Mouse (Mus musculus) embryonic facial prominence, embryonic 13.5 days (tissue): ENCODE measurements around the gene Ercc6l2. TPM values are rescaled to one million over a fixed set of nuclear protein-coding genes. Genes with fewer than 3 reads are reported as not detected.
A peak's percentile ranks its signal among the peaks of the same experiment; 100 is the strongest.
"Not testable (repeated sequence)": the region's sequence is repeated elsewhere in the genome, so short reads cannot be mapped to it uniquely, and the experiment has no call there.

Experiments used
- ATAC-seq: fragments of 200-750 bp; cut with Nextera tagmentation; 2 replicates; pipeline ENCODE4 v1.8.0; 2017; ENCODE audit warnings: low read depth; ENCODE audit not compliant: insufficient number of reproducible peaks, insufficient read depth, low FRiP score, low TSS enrichment
- H3K27ac ChIP-seq: fragments of 300-500 bp; sonication (generic); 2 replicates; pipeline ENCODE4 v1.5.1; 2015; ENCODE audit warnings: moderate library complexity, mild to moderate bottlenecking, inconsistent platforms
- H3K27me3 ChIP-seq: fragments of 300-500 bp; sonication (generic); 2 replicates; pipeline ENCODE4 v1.6.1; 2015; ENCODE audit warnings: mild to moderate bottlenecking, inconsistent platforms
- H3K36me3 ChIP-seq: fragments of 300-500 bp; sonication (generic); 2 replicates; pipeline ENCODE4 v1.6.1; 2015; ENCODE audit warnings: mild to moderate bottlenecking, inconsistent platforms
- H3K4me1 ChIP-seq: fragments of 300-500 bp; sonication (generic); 2 replicates; pipeline ENCODE4 v1.6.1; 2015; ENCODE audit warnings: inconsistent platforms
- H3K4me2 ChIP-seq: fragments of 300-500 bp; sonication (generic); 2 replicates; pipeline ENCODE4 v1.6.1; 2015; ENCODE audit warnings: moderate library complexity, mild to moderate bottlenecking, inconsistent platforms
- H3K4me3 ChIP-seq: fragments of 300-500 bp; sonication (generic); 2 replicates; pipeline ENCODE4 v1.5.1; 2015; ENCODE audit warnings: mild to moderate bottlenecking, inconsistent platforms
- H3K9ac ChIP-seq: fragments of 300-500 bp; sonication (generic); 2 replicates; pipeline ENCODE4 v1.6.1; 2015; ENCODE audit warnings: mild to moderate bottlenecking, inconsistent platforms
- H3K9me3 ChIP-seq: fragments of 300-500 bp; sonication (generic); 2 replicates; pipeline ENCODE4 v1.6.1; 2016; ENCODE audit warnings: inconsistent platforms
- WGBS: fragments of 180-500 bp; shearing (Covaris S2); methylation state at CpG from one replicate; pipeline ENCODE4 v1.1.7; 2015; ENCODE audit warnings: mixed read lengths; 5-methylcytosine and 5-hydroxymethylcytosine counted together
- polyA plus RNA-seq: library from polyadenylated mRNA; unstranded; fragments of >200 nt; fragmentation: Nextera tagmentation; extraction: Ambion mirVana; gene quantifications from 2 replicates; pipeline ENCODE4 v1.2.1, GENCODE M21; 2015

The Ercc6l2 gene
- polyA plus RNA-seq, 1 experiment from 2014 or later, result 28.9 TPM

DNA sequence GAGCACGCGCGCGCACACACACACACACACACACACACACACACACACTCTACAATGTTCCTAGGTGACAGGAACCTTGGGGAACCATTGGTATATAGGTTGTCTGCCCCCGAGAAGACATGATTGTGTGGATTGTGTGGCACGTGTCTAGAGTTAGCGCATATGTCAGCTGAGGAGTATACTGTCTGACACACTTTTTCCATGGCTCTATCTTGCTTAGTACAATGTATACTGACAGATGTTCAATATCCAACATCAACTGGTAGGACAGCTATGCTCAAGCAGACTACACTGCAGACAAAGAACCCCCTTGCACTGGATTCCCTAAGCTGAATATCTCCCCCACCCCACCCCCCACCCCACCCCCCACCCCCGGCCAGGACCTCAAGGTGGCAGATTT is 101.5 kb downstream of the Ercc6l2 start:
- Histone ChIP-seq H3K27ac (peak overlapping the region; percentile 96), H3K4me2 (no peak overlapping the region), H3K4me3 (no peak overlapping the region), H3K9me3 (peaks cover 2% of the 10 kb centered on the region; the same call in 1 of the 2 replicates), H3K27me3 (no peaks in the 10 kb centered on the region), H3K9ac (no peak overlapping the region), H3K4me1 (peaks cover 55% of the 10 kb centered on the region), H3K36me3 (no peaks in the 10 kb centered on the region)
- 93% methylated on average over 8 of the region's 8 CpGs for WGBS
- ATAC-seq, result no peak

DNA sequence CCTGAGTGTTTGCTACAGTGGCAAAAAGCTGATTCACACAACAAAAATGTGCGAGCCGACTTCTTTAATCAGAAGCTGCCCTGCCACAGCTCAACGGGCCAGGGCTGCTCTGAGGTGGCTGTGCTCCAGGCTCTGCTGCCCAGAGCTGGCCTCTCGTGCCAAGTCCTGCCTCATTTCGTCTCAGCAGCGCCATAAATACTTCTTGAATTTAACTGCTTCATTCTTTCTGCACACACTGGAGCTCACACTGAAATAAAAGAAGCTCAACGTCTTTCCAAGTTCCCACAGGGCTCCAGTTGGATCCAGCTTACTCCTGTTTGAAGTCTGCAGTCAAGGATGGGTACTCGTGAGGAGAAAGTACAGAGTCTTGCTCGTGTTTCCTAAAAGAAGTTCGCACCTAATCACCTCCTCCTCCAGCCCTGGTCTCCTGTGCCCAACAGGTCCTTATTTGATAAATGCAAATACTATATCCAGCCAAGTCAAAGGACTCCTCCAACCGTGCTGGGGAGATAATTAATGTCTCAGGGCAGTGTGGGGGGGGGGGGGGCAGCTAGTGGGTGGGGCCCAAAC is 102.2 kb downstream of the Ercc6l2 start:
- no peak overlapping the region for H3K9ac ChIP-seq
- H3K27me3 ChIP-seq, result no peaks in the 10 kb centered on the region
- peak; percentile 67 for ATAC-seq
- no peak overlapping the region for H3K4me3 ChIP-seq
- peaks cover 8% of the 10 kb centered on the region; the same call in 1 of the 2 replicates for H3K9me3 ChIP-seq
- peak overlapping the region; percentile 96 for H3K27ac ChIP-seq
- WGBS, result 22% methylated on average over 11 of the region's 11 CpGs
- H3K4me1 ChIP-seq, result peaks cover 48% of the 10 kb centered on the region
- H3K36me3 ChIP-seq, result no peaks in the 10 kb centered on the region
- peak overlapping the region; percentile 50; the same call in 1 of the 2 replicates for H3K4me2 ChIP-seq

DNA sequence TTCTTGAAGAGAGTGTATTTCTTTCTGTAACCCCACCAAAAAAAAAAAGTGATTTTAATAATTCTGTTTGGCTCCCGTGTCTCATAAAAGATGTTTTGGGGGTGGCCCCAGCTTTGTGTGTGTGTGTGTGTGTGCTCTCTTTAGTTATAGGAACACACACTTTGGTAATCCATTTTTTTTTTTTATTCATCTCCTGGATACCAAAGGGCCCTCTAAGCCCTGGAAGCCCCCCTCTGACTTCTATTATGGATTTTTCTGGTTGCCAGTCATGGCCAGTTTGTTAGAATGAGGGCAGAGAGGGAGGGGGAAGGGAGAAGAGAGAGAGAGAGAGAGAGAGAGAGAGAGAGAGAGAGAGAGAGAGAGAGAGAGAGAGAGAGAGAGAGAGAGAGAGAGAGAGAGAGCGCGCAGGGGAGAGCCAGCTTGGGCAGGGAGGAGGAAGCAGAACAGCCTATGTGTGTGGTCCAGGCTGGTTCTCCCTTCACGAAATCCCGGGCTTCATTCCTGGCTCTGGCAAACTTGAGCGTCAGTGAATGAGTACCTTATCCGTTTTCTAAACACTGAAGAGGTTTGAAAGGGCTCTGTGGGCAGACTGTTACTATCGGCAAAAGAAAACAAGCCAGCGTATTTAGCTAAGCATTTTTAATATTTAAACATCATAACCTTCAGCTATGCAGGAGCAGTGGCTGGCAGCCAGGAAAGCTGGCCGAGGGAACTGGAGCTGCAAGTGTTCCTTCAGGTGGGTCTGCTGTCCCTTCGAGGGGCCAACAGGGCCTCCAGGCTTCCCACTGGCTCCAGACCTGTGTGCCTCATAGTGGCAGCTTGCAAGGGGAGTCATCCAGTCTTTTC is 103.0 kb downstream of the Ercc6l2 start:
- Histone ChIP-seq H3K4me3 (peak overlapping the region; percentile 0; the same call in 1 of the 2 replicates), H3K27ac (peak overlapping the region; percentile 96), H3K9ac (peak overlapping the region; percentile 36; the same call in 1 of the 2 replicates), H3K4me1 (peaks cover 48% of the 10 kb centered on the region), H3K9me3 (peaks cover 8% of the 10 kb centered on the region; the same call in 1 of the 2 replicates), H3K27me3 (no peaks in the 10 kb centered on the region), H3K4me2 (peak overlapping the region; percentile 50), H3K36me3 (no peaks in the 10 kb centered on the region)
- WGBS, result 5% methylated on average over 11 of the region's 11 CpGs
- ATAC-seq, result peak; percentile 73

DNA sequence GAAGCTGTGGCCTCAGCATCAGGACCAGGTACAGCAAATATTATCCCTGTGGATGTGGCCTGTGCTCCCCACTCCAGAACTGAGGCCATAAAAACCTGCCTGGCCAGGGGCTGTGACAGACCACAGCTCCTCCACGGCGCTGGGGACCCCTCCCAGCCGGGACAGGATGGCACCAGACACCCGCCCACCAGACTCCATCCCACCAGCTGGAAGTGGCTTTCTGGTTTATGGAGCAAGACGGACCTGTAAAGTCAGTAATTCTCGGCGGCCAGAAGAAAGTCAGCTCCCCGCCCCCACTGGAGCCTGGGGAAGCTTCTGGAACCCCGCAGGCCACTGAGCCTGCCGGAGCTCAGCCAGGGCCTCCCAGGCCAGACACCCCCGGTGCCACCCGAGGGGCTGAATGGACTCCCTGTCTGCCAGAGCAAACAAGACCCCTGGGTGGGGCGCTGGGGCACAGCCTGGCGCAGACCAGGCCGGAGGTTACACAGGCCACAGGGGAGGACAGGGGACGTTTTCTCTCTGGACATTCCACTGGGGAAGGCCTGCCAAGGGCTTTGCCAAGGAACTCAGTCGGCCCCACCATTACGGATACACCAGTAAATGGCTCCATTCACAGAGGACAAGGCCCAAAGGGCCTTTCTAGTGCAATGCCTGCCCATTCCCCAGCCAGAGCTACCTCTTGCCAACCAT is 103.8 kb downstream of the Ercc6l2 start:
- 32% methylated on average over 18 of the region's 18 CpGs for WGBS
- Histone ChIP-seq H3K4me2 (peak overlapping the region; percentile 50), H3K4me1 (peaks cover 48% of the 10 kb centered on the region), H3K9me3 (peaks cover 8% of the 10 kb centered on the region; the same call in 1 of the 2 replicates), H3K27ac (peak overlapping the region; percentile 96), H3K27me3 (no peaks in the 10 kb centered on the region), H3K9ac (peak overlapping the region; percentile 36; the same call in 1 of the 2 replicates), H3K36me3 (no peaks in the 10 kb centered on the region), H3K4me3 (peak overlapping the region; percentile 0; the same call in 1 of the 2 replicates)
- ATAC-seq, result peak; percentile 54

DNA sequence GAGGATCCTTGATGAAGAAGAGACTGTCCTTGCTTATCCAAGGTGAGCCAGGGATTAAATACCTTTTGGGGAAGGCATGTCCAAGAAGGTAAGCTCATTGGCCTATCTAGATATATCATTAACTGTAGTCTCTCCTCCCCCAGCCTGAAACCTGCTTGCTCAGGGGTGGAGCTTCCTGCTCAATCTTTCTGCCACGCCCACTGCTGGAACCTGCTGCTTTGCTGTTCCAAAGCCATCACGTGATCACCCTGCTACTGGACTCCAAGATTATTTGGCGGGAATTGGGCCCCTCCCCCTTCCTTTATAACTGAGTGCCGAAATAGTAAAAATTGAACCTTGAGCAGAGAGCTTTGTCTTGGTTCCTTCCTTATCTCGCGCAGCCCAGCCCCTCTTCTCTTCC is 109.0 kb downstream of the Ercc6l2 start:
- not testable (repeated sequence) for H3K27ac ChIP-seq, ATAC-seq, H3K4me3 ChIP-seq, H3K9me3 ChIP-seq, H3K9ac ChIP-seq, H3K4me2 ChIP-seq, H3K27me3 ChIP-seq, H3K36me3 ChIP-seq
- H3K4me1 ChIP-seq, result peaks cover 21% of the 10 kb centered on the region
- WGBS, result 76% methylated on average over 4 of the region's 6 CpGs

DNA sequence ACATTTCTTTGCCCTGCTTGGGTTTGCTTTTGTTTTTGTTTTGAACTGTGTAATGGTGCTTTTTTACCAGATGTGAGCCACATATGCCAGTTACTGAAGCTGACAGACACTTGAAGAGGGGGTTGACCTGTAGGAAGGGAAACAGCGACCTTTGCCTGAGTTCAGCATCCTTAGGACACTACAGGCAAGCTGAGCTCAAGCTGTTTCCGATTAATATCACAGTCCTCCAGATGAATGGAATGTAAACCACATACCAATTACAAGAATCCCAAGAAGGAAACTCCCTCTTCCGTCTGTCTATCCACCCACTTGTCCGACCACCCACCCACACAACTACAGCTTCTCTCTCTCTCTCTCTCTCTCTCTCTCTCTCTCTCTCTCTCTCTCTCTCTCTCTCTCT is 112.3 kb downstream of the Ercc6l2 start:
- 0 out of 2 replicates have a peak overlapping the region, but pooled peaks have one; percentile 22 for H3K27ac ChIP-seq
- H3K9ac ChIP-seq, result no peak overlapping the region
- no peak overlapping the region for H3K4me3 ChIP-seq
- WGBS, result 19% methylated on average over 4 of the region's 4 CpGs
- H3K4me1 ChIP-seq, result peaks cover 23% of the 10 kb centered on the region; the same call in 1 of the 2 replicates
- no peaks in the 10 kb centered on the region for H3K36me3 ChIP-seq
- ATAC-seq, result no peak
- H3K9me3 ChIP-seq, result no peaks in the 10 kb centered on the region
- H3K4me2 ChIP-seq, result no peak overlapping the region
- peaks cover 5% of the 10 kb centered on the region; the same call in 1 of the 2 replicates for H3K27me3 ChIP-seq

DNA sequence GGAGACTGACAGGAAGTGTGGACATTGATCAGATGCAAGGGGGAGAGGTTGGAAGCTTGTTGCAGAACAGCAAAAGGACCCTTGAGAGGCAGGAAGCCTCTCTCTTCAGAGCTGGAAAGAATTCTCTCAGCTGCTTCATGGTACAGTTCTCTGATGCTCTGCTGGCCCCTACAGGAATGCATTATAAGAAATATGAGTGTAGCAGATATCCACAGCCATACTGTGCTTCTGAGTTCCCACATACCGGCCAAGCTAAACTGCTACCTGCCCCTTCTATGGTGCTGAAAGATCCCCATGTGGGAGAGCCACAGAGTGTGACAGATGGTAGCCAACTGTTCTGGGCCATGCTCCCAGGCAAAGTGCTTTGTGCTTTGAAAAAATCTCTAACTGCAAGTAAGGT is 114.3 kb downstream of the Ercc6l2 start:
- Histone ChIP-seq H3K27me3 (peaks cover 5% of the 10 kb centered on the region; the same call in 1 of the 2 replicates), H3K36me3 (no peaks in the 10 kb centered on the region), H3K4me3 (no peak overlapping the region), H3K27ac (0 out of 2 replicates have a peak overlapping the region, but pooled peaks have one; percentile 22), H3K9ac (no peak overlapping the region), H3K4me2 (no peak overlapping the region), H3K4me1 (peaks cover 23% of the 10 kb centered on the region; the same call in 1 of the 2 replicates), H3K9me3 (no peaks in the 10 kb centered on the region)
- WGBS, result 24% methylated on average over 1 of the region's 1 CpGs
- peak; percentile 70; the same call in 1 of the 2 replicates for ATAC-seq

DNA sequence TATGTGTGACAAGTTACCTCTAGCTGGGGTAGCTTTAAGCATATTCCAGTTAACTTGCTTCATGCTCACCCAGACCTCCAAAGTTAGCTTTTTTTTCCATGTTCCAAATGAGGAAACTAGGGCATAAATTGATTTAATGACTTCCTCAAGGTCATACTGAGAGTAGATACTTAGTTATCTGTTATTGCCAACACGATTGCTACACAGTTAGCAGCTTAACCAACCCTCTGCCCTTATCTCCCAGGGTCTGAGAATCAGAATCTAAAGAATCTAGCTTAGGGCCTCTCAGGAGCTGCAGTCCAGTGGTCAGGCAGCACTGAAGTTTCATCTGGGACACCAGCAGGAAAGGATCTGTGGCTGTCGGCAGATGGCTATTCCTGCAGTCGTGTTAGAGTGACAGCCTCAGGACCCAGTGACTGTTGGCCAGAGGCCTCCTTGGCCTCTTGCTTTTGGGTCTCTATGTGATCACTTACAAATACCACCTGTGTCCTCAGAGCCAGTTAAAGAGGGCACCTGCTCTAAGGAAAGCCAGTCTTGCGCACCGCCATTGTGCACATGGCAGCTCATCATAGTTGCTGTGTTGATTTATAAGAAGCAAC is 115.0 kb downstream of the Ercc6l2 start:
- Histone ChIP-seq H3K4me1 (peaks cover 23% of the 10 kb centered on the region; the same call in 1 of the 2 replicates), H3K4me2 (no peak overlapping the region), H3K27ac (no peak overlapping the region), H3K27me3 (peaks cover 5% of the 10 kb centered on the region; the same call in 1 of the 2 replicates), H3K4me3 (no peak overlapping the region), H3K9me3 (no peaks in the 10 kb centered on the region), H3K36me3 (no peaks in the 10 kb centered on the region), H3K9ac (no peak overlapping the region)
- WGBS, result 73% methylated on average over 5 of the region's 5 CpGs
- ATAC-seq, result no peak

DNA sequence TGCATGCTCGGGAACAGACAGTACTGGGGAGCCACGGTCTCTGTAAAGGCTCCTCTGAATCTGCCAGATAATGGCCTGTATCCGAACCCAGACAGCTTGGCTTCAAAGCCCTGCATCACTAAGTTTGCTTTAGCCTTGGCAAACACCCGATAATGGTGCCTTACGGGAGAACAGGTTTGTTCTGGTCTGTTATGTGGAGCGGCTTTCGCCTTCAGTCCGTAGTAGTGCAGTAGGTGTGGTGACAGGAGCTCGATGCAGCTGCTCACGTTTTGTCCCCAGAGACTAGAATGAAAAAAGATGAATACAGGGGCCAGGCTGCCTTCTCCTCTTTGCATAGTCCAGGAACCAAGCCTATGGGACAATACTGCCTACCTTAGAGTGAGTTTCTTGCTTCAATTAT is 115.5 kb downstream of the Ercc6l2 start:
- Histone ChIP-seq H3K9ac (no peak overlapping the region), H3K36me3 (no peaks in the 10 kb centered on the region), H3K4me1 (peaks cover 23% of the 10 kb centered on the region; the same call in 1 of the 2 replicates), H3K27me3 (peaks cover 5% of the 10 kb centered on the region; the same call in 1 of the 2 replicates), H3K27ac (no peak overlapping the region), H3K4me2 (no peak overlapping the region), H3K4me3 (no peak overlapping the region), H3K9me3 (no peaks in the 10 kb centered on the region)
- WGBS, result 71% methylated on average over 10 of the region's 10 CpGs
- no peak for ATAC-seq

DNA sequence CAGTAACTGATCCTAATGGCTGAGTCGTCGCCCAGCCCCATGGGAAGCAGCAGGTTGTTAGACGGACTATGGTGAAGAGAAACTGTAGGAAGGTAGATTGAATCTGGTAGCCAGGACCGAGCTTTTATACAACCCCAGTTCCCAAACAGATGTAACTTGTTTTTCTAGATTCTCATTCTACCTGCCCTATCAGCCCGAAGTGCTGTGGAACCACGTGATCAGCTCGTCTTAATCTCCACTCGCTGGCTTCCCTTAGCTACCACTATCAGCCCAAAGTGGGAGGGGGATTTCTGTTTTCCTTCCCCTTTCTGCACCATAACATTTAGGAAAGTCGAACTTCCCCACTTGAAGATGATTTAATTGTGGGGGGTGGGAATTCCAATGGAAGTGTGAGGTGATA is 121.3 kb downstream of the Ercc6l2 start:
- WGBS, result 81% methylated on average over 9 of the region's 9 CpGs
- H3K4me3 ChIP-seq, result no peak overlapping the region
- H3K36me3 ChIP-seq, result no peaks in the 10 kb centered on the region
- no peak for ATAC-seq
- H3K27me3 ChIP-seq, result no peaks in the 10 kb centered on the region
- H3K4me2 ChIP-seq, result no peak overlapping the region
- H3K9ac ChIP-seq, result no peak overlapping the region
- no peaks in the 10 kb centered on the region for H3K9me3 ChIP-seq
- peaks cover 5% of the 10 kb centered on the region; the same call in 1 of the 2 replicates for H3K4me1 ChIP-seq
- no peak overlapping the region for H3K27ac ChIP-seq

DNA sequence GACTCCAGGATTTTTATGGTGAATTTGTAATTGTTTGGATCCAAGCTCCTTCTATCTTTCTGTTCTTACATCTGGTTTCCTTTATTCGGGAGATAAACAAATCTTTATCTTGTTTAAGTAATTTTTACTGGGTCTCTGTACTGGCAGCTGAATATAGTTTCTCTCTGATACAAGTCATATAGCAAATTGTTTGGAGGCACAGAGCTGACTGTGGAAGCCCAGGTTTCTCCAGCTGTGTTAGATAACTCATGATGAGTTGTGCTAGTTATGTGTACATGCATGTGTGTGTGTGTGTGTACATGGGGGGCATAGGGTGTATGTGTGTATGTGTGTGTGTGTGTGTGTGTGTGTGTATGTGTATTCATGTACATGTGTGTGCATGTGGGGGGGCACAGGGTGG is 125.2 kb downstream of the Ercc6l2 start:
- H3K36me3 ChIP-seq, result no peaks in the 10 kb centered on the region
- H3K4me3 ChIP-seq, result no peak overlapping the region
- no peaks in the 10 kb centered on the region for H3K27me3 ChIP-seq
- peaks cover 21% of the 10 kb centered on the region for H3K4me1 ChIP-seq
- no peak overlapping the region for H3K9ac ChIP-seq
- no peaks in the 10 kb centered on the region for H3K9me3 ChIP-seq
- no peak for ATAC-seq
- 52% methylated on average over 1 of the region's 1 CpGs for WGBS
- no peak overlapping the region for H3K27ac ChIP-seq
- no peak overlapping the region for H3K4me2 ChIP-seq
